Mouse (Mus musculus): ENCODE measurements around the gene Slco2a1. TPM values are rescaled to one million over a fixed set of nuclear protein-coding genes. Genes with fewer than 3 reads are reported as not detected.

Slco2a1 gene
- polyA plus RNA-seq (2016; fragmentation: Nextera tagmentation; extraction: Ambion mirVana), result 0.12 and 0.34 TPM in 2 replicates

DNA sequence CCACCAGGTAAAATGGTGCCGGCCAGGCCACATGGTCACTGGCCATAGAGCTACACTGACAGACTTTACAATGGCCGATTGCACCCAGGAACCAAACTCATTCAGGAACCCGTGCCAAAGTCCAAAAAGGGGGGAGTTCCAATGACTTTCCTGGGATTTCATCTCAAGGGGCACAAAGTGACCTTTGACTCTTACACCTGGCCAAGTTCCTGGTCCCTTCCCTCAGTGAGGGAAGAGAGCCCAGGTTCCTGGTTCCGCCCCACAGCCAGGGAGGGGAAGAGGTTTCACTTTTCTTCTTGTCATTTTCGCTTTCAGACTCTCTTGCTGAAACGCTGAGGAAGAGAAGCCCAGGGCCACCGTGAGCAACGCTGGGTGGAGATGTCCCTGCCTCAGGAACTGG is at the start of gene Slco2a1:
Gene Slco2a1, plus strand, starts transcription at position 251 of the 400 bp plus-strand sequence.
- no peak for DNase-seq (ENCODE audit: extremely low spot score, low spot score)
- Histone ChIP-seq H3K4me3 (no peak within 1 kb of the TSS), H3K9me3 (no peaks in the 10 kb centered on the region), H3K4me1 (peaks cover 35% of the 10 kb centered on the region), H3K36me3 (replicated peaks) (no peaks in the 10 kb centered on the region), H3K27me3 (ENCODE audit: poor library complexity, severe bottlenecking) (no peaks in the 10 kb centered on the region), H3K27ac (no peak within 1 kb of the TSS)
- 88% methylated on average over 8 of the region's 8 CpGs for WGBS

GRCm38 (mm10) chr9:102942221-102942620 is 46.3 kb upstream of the Slco2a1 start:
- Histone ChIP-seq H3K4me1 (no peaks in the 10 kb centered on the region; the same call in 1 of the 2 replicates), H3K36me3 (replicated peaks) (no peaks in the 10 kb centered on the region), H3K9me3 (no peaks in the 10 kb centered on the region), H3K4me3 (no peak overlapping the region), H3K27me3 (ENCODE audit: poor library complexity, severe bottlenecking) (no peaks in the 10 kb centered on the region), H3K27ac (no peak overlapping the region)
- DNase-seq (ENCODE audit: extremely low spot score, low spot score), result no peak
- 84% methylated on average over 4 of the region's 4 CpGs for WGBS

DNA sequence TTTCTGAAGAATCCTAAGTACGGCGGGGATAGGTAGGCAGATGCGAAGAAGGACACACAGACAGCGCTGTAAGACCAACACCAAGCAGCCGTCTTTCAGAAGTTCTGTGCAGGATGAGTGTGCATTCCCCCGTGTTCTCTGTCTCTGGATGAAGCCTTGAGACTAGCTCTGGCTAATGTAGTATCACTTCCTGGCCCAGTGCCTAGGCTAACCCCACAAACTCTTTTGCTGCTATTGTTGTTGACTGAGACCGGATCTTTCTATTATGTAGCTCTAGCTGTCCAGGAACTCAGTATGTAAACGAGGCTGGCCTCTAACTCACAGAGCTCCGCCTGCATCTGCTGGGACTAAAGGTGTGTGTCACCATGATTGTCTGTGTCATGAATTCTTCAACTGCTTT is 43.6 kb upstream of the Slco2a1 start:
- DNase-seq (ENCODE audit: extremely low spot score, low spot score), result no peak
- Histone ChIP-seq H3K27me3 (ENCODE audit: poor library complexity, severe bottlenecking) (no peaks in the 10 kb centered on the region), H3K4me1 (peaks cover 12% of the 10 kb centered on the region), H3K9me3 (no peaks in the 10 kb centered on the region), H3K27ac (no peak overlapping the region), H3K36me3 (replicated peaks) (no peaks in the 10 kb centered on the region), H3K4me3 (no peak overlapping the region)
- WGBS, result 87% methylated on average over 9 of the region's 9 CpGs

- 85% methylated on average over 12 of the region's 12 CpGs for WGBS
- no peaks in the 10 kb centered on the region for H3K27me3 ChIP-seq (ENCODE audit: poor library complexity, severe bottlenecking)
- peaks cover 12% of the 10 kb centered on the region for H3K4me1 ChIP-seq
- no peak overlapping the region for H3K4me3 ChIP-seq
- H3K9me3 ChIP-seq, result no peaks in the 10 kb centered on the region
- H3K36me3 ChIP-seq (replicated peaks), result no peaks in the 10 kb centered on the region
- H3K27ac ChIP-seq, result no peak overlapping the region
- no peak for DNase-seq (ENCODE audit: extremely low spot score, low spot score)
Observed at GRCm38 (mm10) chr9:102946469-102947015, 42.0 kb upstream of the Slco2a1 start.

GRCm38 (mm10) chr9:102948706-102949105 is 39.8 kb upstream of the Slco2a1 start:
- Histone ChIP-seq H3K4me1 (peaks cover 12% of the 10 kb centered on the region), H3K9me3 (no peaks in the 10 kb centered on the region), H3K27me3 (ENCODE audit: poor library complexity, severe bottlenecking) (no peaks in the 10 kb centered on the region), H3K36me3 (replicated peaks) (no peaks in the 10 kb centered on the region), H3K27ac (no peak overlapping the region), H3K4me3 (no peak overlapping the region)
- DNase-seq (ENCODE audit: extremely low spot score, low spot score), result no peak
- 80% methylated on average over 5 of the region's 5 CpGs for WGBS

GRCm38 (mm10) chr9:102951091-102951994 is 37.2 kb upstream of the Slco2a1 start:
- Histone ChIP-seq H3K27ac (no peak overlapping the region), H3K9me3 (no peaks in the 10 kb centered on the region), H3K4me1 (peaks cover 12% of the 10 kb centered on the region), H3K36me3 (replicated peaks) (no peaks in the 10 kb centered on the region), H3K27me3 (ENCODE audit: poor library complexity, severe bottlenecking) (no peaks in the 10 kb centered on the region), H3K4me3 (no peak overlapping the region)
- DNase-seq (ENCODE audit: extremely low spot score, low spot score), result no peak
- 90% methylated on average over 9 of the region's 9 CpGs for WGBS

- DNase-seq (ENCODE audit: extremely low spot score, low spot score), result no peak
- Histone ChIP-seq H3K9me3 (no peaks in the 10 kb centered on the region), H3K36me3 (replicated peaks) (no peaks in the 10 kb centered on the region), H3K27ac (no peak overlapping the region), H3K27me3 (ENCODE audit: poor library complexity, severe bottlenecking) (no peaks in the 10 kb centered on the region), H3K4me1 (peaks cover 6% of the 10 kb centered on the region), H3K4me3 (no peak overlapping the region)
- 83% methylated on average over 3 of the region's 3 CpGs for WGBS
Observed at GRCm38 (mm10) chr9:102955866-102956265, 32.6 kb upstream of the Slco2a1 start.

GRCm38 (mm10) chr9:102958703-102959102 is 29.8 kb upstream of the Slco2a1 start:
- Histone ChIP-seq H3K36me3 (replicated peaks) (no peaks in the 10 kb centered on the region), H3K9me3 (no peaks in the 10 kb centered on the region), H3K27me3 (ENCODE audit: poor library complexity, severe bottlenecking) (no peaks in the 10 kb centered on the region), H3K27ac (no peak overlapping the region), H3K4me1 (peaks cover 22% of the 10 kb centered on the region), H3K4me3 (no peak overlapping the region)
- no peak for DNase-seq (ENCODE audit: extremely low spot score, low spot score)
- 90% methylated on average over 6 of the region's 6 CpGs for WGBS

- Histone ChIP-seq H3K36me3 (replicated peaks) (no peaks in the 10 kb centered on the region), H3K4me3 (no peak overlapping the region), H3K27ac (0 out of 2 replicates have a peak overlapping the region, but pooled peaks have one; percentile 40), H3K27me3 (ENCODE audit: poor library complexity, severe bottlenecking) (no peaks in the 10 kb centered on the region), H3K4me1 (peaks cover 22% of the 10 kb centered on the region), H3K9me3 (no peaks in the 10 kb centered on the region)
- 18% methylated on average over 8 of the region's 8 CpGs for WGBS
- DNase-seq (ENCODE audit: extremely low spot score, low spot score), result no peak
Observed at GRCm38 (mm10) chr9:102961356-102962092, 27.0 kb upstream of the Slco2a1 start.

GRCm38 (mm10) chr9:102962093-102962788 is 26.3 kb upstream of the Slco2a1 start:
- H3K27ac ChIP-seq, result no peak overlapping the region
- H3K27me3 ChIP-seq (ENCODE audit: poor library complexity, severe bottlenecking), result no peaks in the 10 kb centered on the region
- DNase-seq (ENCODE audit: extremely low spot score, low spot score), result no peak
- 76% methylated on average over 10 of the region's 10 CpGs for WGBS
- H3K4me3 ChIP-seq, result no peak overlapping the region
- no peaks in the 10 kb centered on the region for H3K36me3 ChIP-seq (replicated peaks)
- peaks cover 22% of the 10 kb centered on the region for H3K4me1 ChIP-seq
- H3K9me3 ChIP-seq, result no peaks in the 10 kb centered on the region

- DNase-seq (ENCODE audit: extremely low spot score, low spot score), result no peak
- Histone ChIP-seq H3K27ac (no peak overlapping the region), H3K4me3 (no peak overlapping the region), H3K36me3 (replicated peaks) (no peaks in the 10 kb centered on the region), H3K27me3 (ENCODE audit: poor library complexity, severe bottlenecking) (no peaks in the 10 kb centered on the region), H3K9me3 (no peaks in the 10 kb centered on the region), H3K4me1 (peaks cover 22% of the 10 kb centered on the region)
- 70% methylated on average over 7 of the region's 7 CpGs for WGBS
Observed at GRCm38 (mm10) chr9:102963321-102963720, 25.2 kb upstream of the Slco2a1 start.

DNA sequence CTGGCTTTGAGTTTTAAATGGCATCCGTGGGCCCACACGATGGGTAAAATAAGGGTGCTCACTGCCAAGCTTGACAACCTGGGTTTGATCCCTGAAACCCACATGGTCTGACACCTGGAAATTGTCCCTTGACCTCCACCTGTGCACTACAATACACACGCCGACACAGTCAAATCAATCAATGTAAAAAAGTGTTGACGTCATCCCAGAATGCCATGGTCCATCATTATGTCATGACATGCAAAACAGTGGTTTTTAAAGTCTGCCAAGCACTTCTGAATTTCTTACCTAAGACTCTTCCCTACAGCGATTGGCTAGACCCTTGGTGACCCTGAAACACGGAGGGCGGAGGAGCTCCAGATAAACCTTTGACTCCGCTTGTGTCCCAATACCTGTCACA is 23.9 kb upstream of the Slco2a1 start:
- Histone ChIP-seq H3K9me3 (no peaks in the 10 kb centered on the region), H3K4me1 (peaks cover 22% of the 10 kb centered on the region), H3K27me3 (ENCODE audit: poor library complexity, severe bottlenecking) (no peaks in the 10 kb centered on the region), H3K36me3 (replicated peaks) (no peaks in the 10 kb centered on the region), H3K27ac (no peak overlapping the region), H3K4me3 (no peak overlapping the region)
- no peak for DNase-seq (ENCODE audit: extremely low spot score, low spot score)
- 95% methylated on average over 9 of the region's 9 CpGs for WGBS
